Mouse (Mus musculus): ENCODE measurements around the gene Rbm3. TPM values are rescaled to one million over a fixed set of nuclear protein-coding genes. Genes with fewer than 3 reads are reported as not detected.

Gene Rbm3
- total RNA-seq, 1 experiment from 2014 or later: 1,580 TPM

GRCm38 (mm10) chrX:8089746-8090145 lies 55.9 kb downstream of the Rbm3 start:
- no peak for ATAC-seq (replicated peaks in 1 of 2; ENCODE audit: insufficient read depth in 1 of 2, low FRiP score in 2 of 2, low TSS enrichment in 1 of 2, low read depth in 1 of 2, poor library complexity in 2 of 2, severe bottlenecking in 2 of 2)

Other genes starting within 250 kb of the Rbm3 start
- gene Pqbp1, start 246.6 kb downstream of the Rbm3 start, total RNA-seq (2017): 167 and 186 TPM in 2 replicates
- gene Timm17b, start 246.5 kb downstream of the Rbm3 start, total RNA-seq (2017): 39.3 and 51.9 TPM in 2 replicates
- not detected in 2 replicates for gene Gm10491, start 238.0 kb downstream of the Rbm3 start, total RNA-seq (2017)
- 1.2 TPM in 1 of 2 replicates, not detected in the other for gene Gm10490, start 236.3 kb downstream of the Rbm3 start, total RNA-seq (2017)
- gene Pcsk1n, start 226.1 kb downstream of the Rbm3 start, total RNA-seq (2017): not detected in 2 replicates
- not detected in 2 replicates for gene Eras, start 217.3 kb downstream of the Rbm3 start, total RNA-seq (2017)
- gene Hdac6, start 198.0 kb downstream of the Rbm3 start, total RNA-seq (2017): 10.0 and 32.9 TPM in 2 replicates
- gene Gata1, start 167.8 kb downstream of the Rbm3 start, total RNA-seq (2017): 8.6 and 19.1 TPM in 2 replicates
- gene Glod5, start 127.4 kb downstream of the Rbm3 start, total RNA-seq (2017): not detected in 2 replicates
- gene Suv39h1, start 71.1 kb downstream of the Rbm3 start, total RNA-seq (2017): 51.2 and 65.4 TPM in 2 replicates
- gene Was, start 55.4 kb downstream of the Rbm3 start, total RNA-seq (2017): 97.1 and 98.4 TPM in 2 replicates
- gene Wdr13, start 13.0 kb downstream of the Rbm3 start, total RNA-seq (2017): 41.6 and 44.4 TPM in 2 replicates
- 7.8 and 8.2 TPM in 2 replicates for gene Tbc1d25, start 30.3 kb upstream of the Rbm3 start, total RNA-seq (2017)
- 59.0 and 60.6 TPM in 2 replicates for gene Ebp, start 47.6 kb upstream of the Rbm3 start, total RNA-seq (2017)
- gene Porcn, start 60.6 kb upstream of the Rbm3 start, total RNA-seq (2017): 1.0 and 2.6 TPM in 2 replicates
- gene Ftsj1, start 106.5 kb upstream of the Rbm3 start, total RNA-seq (2017): 17.3 and 25.9 TPM in 2 replicates
- 1.6 and 6.6 TPM in 2 replicates for gene Slc38a5, start 125.3 kb upstream of the Rbm3 start, total RNA-seq (2017)
- 1.3 TPM in 1 of 2 replicates, not detected in the other for gene Ssxb10, start 181.5 kb upstream of the Rbm3 start, total RNA-seq (2017)
- not detected in 2 replicates for gene Ssxb9, start 221.1 kb upstream of the Rbm3 start, total RNA-seq (2017)